8 mouse cellular contexts compared by ENCODE assay signal in genomic region chr11:97441658-97442125, GRCm38 (mm10). TPM values are rescaled to one million over a fixed set of nuclear protein-coding genes. Genes with fewer than 3 reads are reported as not detected.
A peak's percentile ranks its signal among the peaks of the same experiment; 100 is the strongest.
DNase-seq lines count a peak whose midpoint lies in the region; ATAC-seq and TF ChIP-seq lines count a peak whose summit lies in the region.

No protein-coding gene starts in this region.

- no peak for ATAC-seq in hindbrain, embryonic 16.5 days

- no peak for DNase-seq in left cerebral cortex, adult 2 months (ENCODE audit: extremely low spot score in 1 of 2, low spot score in 2 of 2)
- no peak for DNase-seq in left cerebral cortex, postnatal 4 days
- DNase-seq in lung, postnatal 25 days (ENCODE audit: low spot score) = peak; percentile 50
- no peak for DNase-seq in left cerebral cortex, adult 8-10 months (ENCODE audit: low spot score in 2 of 2)
- no peak for DNase-seq in layer of hippocampus, adult 18-20 months (ENCODE audit: low spot score in 2 of 2)
- no peak for DNase-seq in thymus, postnatal 36 days

- H3K4me1 ChIP-seq in brown adipose tissue, adult 24 weeks (ENCODE audit: control insufficient read depth, insufficient read depth, insufficient read length, low read length) = peaks cover 12% of the 10 kb centered on the region
- H3K4me1 ChIP-seq in hindbrain, embryonic 16.5 days (ENCODE audit: control insufficient read depth, insufficient read depth, low read depth, low read length) = peaks cover 22% of the 10 kb centered on the region

- H3K4me3 ChIP-seq in left cerebral cortex, adult 2 months = no peak overlapping the region
- peak overlapping the region; percentile 60 for H3K4me3 ChIP-seq in brown adipose tissue, adult 24 weeks (ENCODE audit: insufficient read depth, low read depth, low read length)
- H3K4me3 ChIP-seq in hindbrain, embryonic 16.5 days (ENCODE audit: low read length) = no peak overlapping the region

- H3K4me2 ChIP-seq in hindbrain, embryonic 16.5 days (ENCODE audit: low read length) = peak overlapping the region; percentile 28

- no peak for TF ChIP-seq CTCF in left cerebral cortex, adult 2 months (IDR thresholded peaks at IDR 0.05)

- H3K36me3 ChIP-seq in hindbrain, embryonic 16.5 days (ENCODE audit: control insufficient read depth, insufficient read depth, low read length) = no peaks in the 10 kb centered on the region

- intact Hi-C loops in left cerebral cortex, adult 2 months (cut with DNase I) = no loop called here
- intact Hi-C loops in left cerebral cortex, postnatal 4 days (cut with DNase I) = no loop called here

- peak overlapping the region; percentile 5; the same call in 1 of the 2 replicates for H3K9ac ChIP-seq in hindbrain, embryonic 16.5 days (ENCODE audit: low read depth, low read length)

- H3K27me3 ChIP-seq in hindbrain, embryonic 16.5 days (replicated peaks; ENCODE audit: control insufficient read depth, insufficient read depth, low read length) = peaks cover 11% of the 10 kb centered on the region

- H3K27ac ChIP-seq in left cerebral cortex, adult 2 months = peak overlapping the region; percentile 11; the same call in 1 of the 2 replicates
- H3K27ac ChIP-seq in brown adipose tissue, adult 24 weeks (replicated peaks; ENCODE audit: low read depth, low read length) = peak overlapping the region; percentile 8
- no peak overlapping the region for H3K27ac ChIP-seq in hindbrain, embryonic 16.5 days (ENCODE audit: low read depth, low read length)

- no peaks in the 10 kb centered on the region for H3K9me3 ChIP-seq in hindbrain, embryonic 16.5 days (ENCODE audit: control insufficient read depth, low read length)

- WGBS in hindbrain, embryonic 16.5 days = 14% methylated on average over 3 of the region's 3 CpGs

RNA-seq across cellular contexts. Expression of gene Arhgap23, which starts 26.4 kb away (rescaled TPM):
- total RNA-seq in left cerebral cortex, adult 2 months (2021) = 10 to 100 TPM; 64.4 to 78.6 TPM
- 100 to 1,000 TPM; 107 to 111 TPM for total RNA-seq in left cerebral cortex, postnatal 4 days (2021)
- polyA plus RNA-seq in brown adipose tissue, adult 24 weeks (2012; ENCODE audit: insufficient read depth, insufficient read length, missing spikeins) = 5.5 and 6.7 TPM in 2 replicates
- 8.5 and 9.4 TPM in 2 replicates for polyA plus RNA-seq in hindbrain, embryonic 16.5 days (2015; fragmentation: Nextera tagmentation; extraction: Ambion mirVana)
- total RNA-seq in left cerebral cortex, adult 8-10 months (2022) = 10 to 100 TPM; 72.5 to 74.5 (median 73.4) TPM
- total RNA-seq in layer of hippocampus, adult 18-20 months (2021) = 10 to 100 TPM; 79.8 to 88.1 TPM

RNA-seq across cellular contexts. Expression of gene 4933428G20Rik, which starts 58.4 kb away (rescaled TPM):
- not detected for total RNA-seq in left cerebral cortex, adult 2 months (2021)
- total RNA-seq in left cerebral cortex, postnatal 4 days (2021) = under 1 TPM in 1 of 2 experiments, not detected in 1; 0.26 TPM
- not detected in 2 replicates for polyA plus RNA-seq in brown adipose tissue, adult 24 weeks (2012; ENCODE audit: insufficient read depth, insufficient read length, missing spikeins)
- 0.85 and 0.87 TPM in 2 replicates for polyA plus RNA-seq in hindbrain, embryonic 16.5 days (2015; fragmentation: Nextera tagmentation; extraction: Ambion mirVana)
- not detected for total RNA-seq in left cerebral cortex, adult 8-10 months (2022)
- not detected for total RNA-seq in layer of hippocampus, adult 18-20 months (2021)
